Mouse (Mus musculus): ENCODE data around the gene Pemt. TPM values are rescaled to one million over a fixed set of nuclear protein-coding genes. Genes with fewer than 3 reads are reported as not detected.

Pemt gene
- polyA plus RNA-seq, 1 experiment from 2014 or later = 23.5 TPM

DNA sequence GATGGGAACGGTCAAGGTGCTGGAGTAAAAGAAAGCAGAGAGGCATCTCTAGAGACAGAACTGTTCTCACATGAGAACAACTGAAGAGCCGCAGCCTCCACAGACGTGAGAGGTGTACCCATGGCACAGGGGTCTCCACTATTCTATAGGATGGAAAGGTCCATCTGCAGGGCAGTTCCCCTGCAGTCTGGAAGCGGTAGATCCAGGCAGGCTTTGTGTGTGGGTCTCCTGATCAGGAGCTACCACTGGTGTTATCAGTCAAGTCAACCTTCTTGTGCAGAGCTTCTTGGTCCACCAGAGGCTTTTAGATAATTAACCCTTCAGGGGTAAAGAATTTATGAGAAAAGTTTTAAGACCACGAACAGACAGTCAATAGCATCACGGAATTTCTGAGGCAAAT, 10.2 kb upstream of the Pemt start:
- H3K9ac ChIP-seq = no peak overlapping the region
- WGBS (ENCODE audit: insufficient replicate concordance) = 44% methylated on average over 6 of the region's 6 CpGs
- H3K27me3 ChIP-seq = no peaks in the 10 kb centered on the region
- ATAC-seq (ENCODE audit: insufficient read depth) = no peak
- no peak overlapping the region for H3K27ac ChIP-seq (replicated peaks)
- H3K4me2 ChIP-seq = no peak overlapping the region
- H3K4me3 ChIP-seq (replicated peaks) = no peak overlapping the region
- no peaks in the 10 kb centered on the region for H3K9me3 ChIP-seq (replicated peaks)
- H3K4me1 ChIP-seq (replicated peaks) = peaks cover 7% of the 10 kb centered on the region; the same call in 1 of the 2 replicates
- no peaks in the 10 kb centered on the region for H3K36me3 ChIP-seq (replicated peaks)

DNA sequence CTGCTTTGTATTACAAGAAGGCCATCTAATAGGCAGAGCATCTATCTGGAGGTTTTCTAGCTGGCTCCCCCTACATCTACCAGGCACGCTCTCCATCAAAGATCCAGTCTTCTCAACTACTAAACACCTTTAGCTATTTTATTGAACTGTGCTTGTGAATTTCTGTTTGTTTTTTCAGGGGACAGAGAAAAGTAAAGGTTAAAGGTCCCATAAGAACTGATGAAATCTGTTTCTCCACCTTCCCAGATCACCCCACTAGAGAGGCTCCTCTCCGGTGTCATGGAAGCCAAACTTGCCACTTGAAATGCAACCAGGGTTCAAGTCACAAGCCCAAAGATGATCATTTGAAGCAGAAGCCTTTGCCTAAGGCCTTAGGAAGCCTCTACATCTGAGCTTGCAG, 2.6 kb upstream of the Pemt start:
- Histone ChIP-seq H3K27ac (replicated peaks) (no peak overlapping the region), H3K36me3 (replicated peaks) (no peaks in the 10 kb centered on the region), H3K9ac (no peak overlapping the region), H3K4me2 (no peak overlapping the region), H3K9me3 (replicated peaks) (no peaks in the 10 kb centered on the region), H3K4me1 (replicated peaks) (peaks cover 29% of the 10 kb centered on the region), H3K27me3 (no peaks in the 10 kb centered on the region), H3K4me3 (replicated peaks) (no peak overlapping the region)
- WGBS (ENCODE audit: insufficient replicate concordance) = 70% methylated on average over 2 of the region's 2 CpGs
- ATAC-seq (ENCODE audit: insufficient read depth) = no peak

DNA sequence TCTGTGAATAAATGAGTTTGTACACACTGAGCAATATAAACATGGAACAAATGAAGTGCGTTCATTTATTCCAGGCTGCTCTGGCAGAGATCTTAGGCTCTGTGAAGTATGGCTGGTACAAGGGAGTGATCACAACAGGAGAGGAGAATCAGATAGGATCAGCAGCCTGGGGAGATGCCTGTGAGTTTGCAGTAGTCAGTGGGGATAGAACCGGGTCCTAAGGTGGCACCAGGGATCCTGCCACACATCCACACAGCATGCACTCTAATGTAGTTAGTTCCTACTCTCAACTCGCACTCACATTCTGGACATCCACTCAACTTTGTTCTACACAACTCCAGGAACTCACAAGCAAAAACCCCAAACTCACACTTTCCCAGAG, 622 bp downstream of the Pemt start:
- ATAC-seq (ENCODE audit: insufficient read depth) = peak; percentile 26; the same call in 1 of the 2 replicates
- WGBS (ENCODE audit: insufficient replicate concordance) = 6% methylated on average over 3 of the region's 3 CpGs
- H3K9me3 ChIP-seq (replicated peaks) = no peaks in the 10 kb centered on the region
- H3K4me3 ChIP-seq (replicated peaks) = peak overlapping the region; percentile 63
- no peaks in the 10 kb centered on the region for H3K27me3 ChIP-seq
- H3K4me2 ChIP-seq = peak overlapping the region; percentile 87
- peak overlapping the region; percentile 84; the same call in 1 of the 2 replicates for H3K27ac ChIP-seq (replicated peaks)
- peaks cover 29% of the 10 kb centered on the region for H3K4me1 ChIP-seq (replicated peaks)
- H3K36me3 ChIP-seq (replicated peaks) = no peaks in the 10 kb centered on the region
- no peak overlapping the region for H3K9ac ChIP-seq

- Histone ChIP-seq H3K4me1 (replicated peaks) (peaks cover 29% of the 10 kb centered on the region), H3K9me3 (replicated peaks) (no peaks in the 10 kb centered on the region), H3K4me2 (no peak overlapping the region), H3K27ac (replicated peaks) (no peak overlapping the region), H3K4me3 (replicated peaks) (no peak overlapping the region), H3K27me3 (no peaks in the 10 kb centered on the region), H3K9ac (no peak overlapping the region), H3K36me3 (replicated peaks) (no peaks in the 10 kb centered on the region)
- whole genome bisulfite sequencing (ENCODE audit: insufficient replicate concordance) = 78% methylated on average over 1 of the region's 1 CpGs
- ATAC-seq (ENCODE audit: insufficient read depth) = no peak
Measured at GRCm38 (mm10) chr11:60044777-60045176, 1.5 kb downstream of the Pemt start.

- H3K36me3 ChIP-seq (replicated peaks) = no peaks in the 10 kb centered on the region
Measured at GRCm38 (mm10) chr11:60042277-60042676, 4.0 kb downstream of the Pemt start.

DNA sequence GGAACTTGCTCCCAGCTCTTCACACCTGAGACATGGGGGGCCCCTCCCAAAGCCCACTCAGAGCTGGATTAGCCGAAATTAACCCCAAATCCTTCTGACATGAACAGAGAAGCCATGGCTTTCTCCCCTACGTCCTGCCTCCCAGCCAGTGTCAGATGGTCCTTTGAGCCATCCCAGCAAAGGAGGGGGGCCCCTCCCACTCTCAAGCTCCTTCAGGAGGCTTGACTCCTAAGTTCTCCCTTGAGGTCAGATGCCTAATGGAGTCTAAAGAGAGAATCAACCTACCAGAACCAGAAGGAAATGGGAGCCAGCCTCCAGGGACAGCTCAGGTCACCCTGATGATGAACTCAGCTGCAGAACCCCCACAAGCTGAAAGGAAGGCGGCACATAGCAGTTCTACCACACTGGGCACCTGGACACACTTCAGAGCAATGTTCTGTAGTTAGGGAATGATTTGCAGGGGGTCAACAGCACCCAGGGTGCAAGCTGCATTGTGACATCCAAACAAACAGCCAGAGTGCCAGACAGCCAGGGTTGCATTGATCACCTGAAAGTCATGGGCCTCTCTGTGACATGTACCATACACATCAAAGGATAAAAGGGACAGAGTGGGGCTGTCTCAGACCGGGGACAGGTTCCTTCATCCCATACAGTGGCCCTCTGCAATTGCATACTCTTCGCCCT, 9.6 kb downstream of the Pemt start:
- Histone ChIP-seq H3K27me3 (no peaks in the 10 kb centered on the region), H3K36me3 (replicated peaks) (no peaks in the 10 kb centered on the region), H3K9ac (no peak overlapping the region), H3K4me2 (peak overlapping the region; percentile 30), H3K9me3 (replicated peaks) (no peaks in the 10 kb centered on the region), H3K27ac (replicated peaks) (no peak overlapping the region), H3K4me3 (replicated peaks) (0 out of 2 replicates have a peak overlapping the region, but pooled peaks have one; percentile 2), H3K4me1 (replicated peaks) (peaks cover 8% of the 10 kb centered on the region)
- WGBS (ENCODE audit: insufficient replicate concordance) = 60% methylated on average over 5 of the region's 5 CpGs
- ATAC-seq (ENCODE audit: insufficient read depth) = peak; percentile 74

More at GRCm38 (mm10) chr11:60042277-60042676, 4.0 kb downstream of the Pemt start:
- ATAC-seq (ENCODE audit: insufficient read depth) = no peak
- H3K9ac ChIP-seq = no peak overlapping the region
- peaks cover 25% of the 10 kb centered on the region for H3K4me1 ChIP-seq (replicated peaks)
- no peaks in the 10 kb centered on the region for H3K27me3 ChIP-seq
- H3K27ac ChIP-seq (replicated peaks) = no peak overlapping the region
- no peak overlapping the region for H3K4me2 ChIP-seq
- H3K9me3 ChIP-seq (replicated peaks) = no peaks in the 10 kb centered on the region
- H3K4me3 ChIP-seq (replicated peaks) = no peak overlapping the region

DNA sequence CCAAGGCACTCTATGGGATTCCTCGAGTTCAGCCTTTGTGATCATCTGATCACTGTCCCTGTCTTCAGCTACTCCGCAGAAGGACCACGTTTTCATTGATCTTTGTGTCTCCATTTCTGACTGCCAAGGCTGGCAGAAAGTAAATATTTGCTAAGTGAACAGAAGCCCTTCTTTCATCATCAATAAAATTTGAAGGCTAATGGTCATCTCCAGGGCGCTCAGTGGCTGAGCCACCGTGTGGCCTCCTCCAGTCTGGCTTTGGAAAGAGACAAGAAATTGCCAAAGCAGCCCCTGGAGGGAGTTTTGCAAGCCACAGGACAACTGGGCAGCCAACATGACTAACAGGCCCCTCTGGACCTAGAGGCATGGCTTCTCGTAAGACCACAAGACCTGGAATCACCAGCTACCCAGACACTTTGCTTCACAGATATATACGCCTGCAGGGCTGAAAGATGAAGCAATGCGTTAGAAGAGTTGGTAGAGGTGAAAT, 11.3 kb downstream of the Pemt start:
- no peak overlapping the region for H3K27ac ChIP-seq (replicated peaks)
- H3K4me3 ChIP-seq (replicated peaks) = no peak overlapping the region
- H3K9me3 ChIP-seq (replicated peaks) = no peaks in the 10 kb centered on the region
- no peak overlapping the region for H3K9ac ChIP-seq
- no peak for ATAC-seq (ENCODE audit: insufficient read depth)
- H3K4me2 ChIP-seq = peak overlapping the region; percentile 7; the same call in 1 of the 2 replicates
- WGBS (ENCODE audit: insufficient replicate concordance) = 63% methylated on average over 8 of the region's 8 CpGs
- H3K27me3 ChIP-seq = no peaks in the 10 kb centered on the region
- H3K4me1 ChIP-seq (replicated peaks) = peaks cover 8% of the 10 kb centered on the region
- no peaks in the 10 kb centered on the region for H3K36me3 ChIP-seq (replicated peaks)

DNA sequence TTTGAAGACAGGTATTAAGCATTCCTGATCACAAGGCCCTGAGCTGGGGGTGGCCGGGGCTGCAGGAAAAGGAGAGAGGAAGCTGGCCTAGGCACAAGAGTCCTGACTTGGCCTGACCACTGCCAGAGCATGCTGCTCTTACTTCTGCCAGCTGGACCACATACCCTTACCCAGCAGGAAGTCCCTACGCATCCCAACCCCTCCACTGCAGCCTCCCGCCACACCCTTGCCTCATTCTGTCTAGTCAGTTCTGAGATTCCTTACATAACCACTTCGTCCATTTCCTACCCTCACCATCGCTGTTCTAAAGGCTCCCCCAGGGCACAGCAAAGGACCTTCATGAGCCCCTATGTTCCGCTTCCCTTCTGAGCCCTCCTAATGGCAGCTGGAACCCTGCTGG, 12.0 kb downstream of the Pemt start:
- Histone ChIP-seq H3K9me3 (replicated peaks) (no peaks in the 10 kb centered on the region), H3K4me1 (replicated peaks) (peaks cover 8% of the 10 kb centered on the region), H3K4me3 (replicated peaks) (no peak overlapping the region), H3K27ac (replicated peaks) (no peak overlapping the region), H3K27me3 (no peaks in the 10 kb centered on the region), H3K9ac (no peak overlapping the region), H3K4me2 (no peak overlapping the region), H3K36me3 (replicated peaks) (no peaks in the 10 kb centered on the region)
- 48% methylated on average over 6 of the region's 6 CpGs for WGBS (ENCODE audit: insufficient replicate concordance)
- ATAC-seq (ENCODE audit: insufficient read depth) = no peak

DNA sequence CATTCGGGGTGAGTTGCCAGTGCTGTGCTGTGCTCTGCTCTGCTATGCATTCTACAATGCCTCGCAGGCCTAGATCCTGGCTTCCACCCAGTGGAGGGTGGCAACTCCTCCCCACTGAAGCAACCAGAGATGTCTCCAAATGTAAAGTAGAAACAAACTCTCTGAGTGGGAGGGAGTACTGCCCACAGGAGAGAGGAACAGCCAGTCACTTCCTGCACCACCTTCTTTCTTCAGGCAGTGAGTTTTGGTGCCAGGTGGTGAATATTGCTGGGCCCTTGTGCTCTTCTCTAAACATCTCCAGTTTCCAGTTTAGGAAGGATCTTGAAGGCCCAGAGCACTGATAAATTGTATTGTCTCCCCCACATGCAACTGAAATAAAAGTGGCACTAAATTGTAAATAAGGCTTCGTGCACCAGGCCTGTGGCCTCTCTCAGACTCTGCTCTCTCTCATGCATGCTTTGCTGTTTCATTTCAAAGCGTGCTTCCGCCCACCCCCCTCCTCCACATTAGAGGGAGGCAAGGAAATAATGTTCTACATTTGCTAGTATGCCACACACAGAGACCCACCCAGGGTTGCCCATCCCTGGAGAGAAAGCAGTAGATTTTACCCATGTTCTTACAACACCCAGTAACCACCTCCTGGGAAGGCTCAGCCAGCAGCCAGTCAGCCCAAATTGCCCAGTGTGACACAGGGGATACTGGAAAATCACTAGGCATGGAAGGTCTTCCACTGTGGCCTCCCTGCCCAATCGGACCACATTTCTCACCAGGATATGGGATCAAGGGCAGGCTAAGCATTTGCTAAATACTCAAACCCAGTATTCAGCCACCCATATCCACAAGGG, 13.5 kb downstream of the Pemt start:
- no peaks in the 10 kb centered on the region for H3K9me3 ChIP-seq (replicated peaks)
- H3K4me2 ChIP-seq = no peak overlapping the region
- H3K4me1 ChIP-seq (replicated peaks) = peaks cover 8% of the 10 kb centered on the region
- H3K27me3 ChIP-seq = no peaks in the 10 kb centered on the region
- no peak for ATAC-seq (ENCODE audit: insufficient read depth)
- no peak overlapping the region for H3K9ac ChIP-seq
- H3K4me3 ChIP-seq (replicated peaks) = no peak overlapping the region
- H3K27ac ChIP-seq (replicated peaks) = no peak overlapping the region
- 59% methylated on average over 6 of the region's 6 CpGs for WGBS (ENCODE audit: insufficient replicate concordance)
- H3K36me3 ChIP-seq (replicated peaks) = no peaks in the 10 kb centered on the region

- no peaks in the 10 kb centered on the region for H3K36me3 ChIP-seq (replicated peaks)
- H3K9ac ChIP-seq = no peak overlapping the region
- no peaks in the 10 kb centered on the region for H3K9me3 ChIP-seq (replicated peaks)
- no peaks in the 10 kb centered on the region for H3K27me3 ChIP-seq
- peaks cover 8% of the 10 kb centered on the region for H3K4me1 ChIP-seq (replicated peaks)
- no peak for ATAC-seq (ENCODE audit: insufficient read depth)
- H3K27ac ChIP-seq (replicated peaks) = no peak overlapping the region
- H3K4me2 ChIP-seq = no peak overlapping the region
- no peak overlapping the region for H3K4me3 ChIP-seq (replicated peaks)
- 74% methylated on average over 4 of the region's 4 CpGs for WGBS (ENCODE audit: insufficient replicate concordance)
Measured at GRCm38 (mm10) chr11:60030747-60031331, 15.4 kb downstream of the Pemt start.

GRCm38 (mm10) chr11:60029976-60030375, 16.3 kb downstream of the Pemt start:
- H3K4me2 ChIP-seq = no peak overlapping the region
- no peak overlapping the region for H3K27ac ChIP-seq (replicated peaks)
- H3K9ac ChIP-seq = no peak overlapping the region
- H3K9me3 ChIP-seq (replicated peaks) = no peaks in the 10 kb centered on the region
- no peak for ATAC-seq (ENCODE audit: insufficient read depth)
- 59% methylated on average over 9 of the region's 9 CpGs for WGBS (ENCODE audit: insufficient replicate concordance)
- H3K27me3 ChIP-seq = no peaks in the 10 kb centered on the region
- H3K4me1 ChIP-seq (replicated peaks) = peaks cover 2% of the 10 kb centered on the region
- no peak overlapping the region for H3K4me3 ChIP-seq (replicated peaks)
- H3K36me3 ChIP-seq (replicated peaks) = no peaks in the 10 kb centered on the region

All from liver, embryonic 15.5 days (tissue).